Mouse (Mus musculus) kidney, postnatal 0 days (tissue): ENCODE results near the gene Creb1. TPM values are rescaled to one million over a fixed set of nuclear protein-coding genes. Genes with fewer than 3 reads are reported as not detected.
A peak's percentile ranks its signal among the peaks of the same experiment; 100 is the strongest.

Experiments used
- ATAC-seq: fragments of 200-750 bp; cut with Nextera tagmentation; replicated peaks from 2 replicates; pipeline ENCODE4 v1.8.0; 2017; ENCODE audit warnings: low read depth, moderate number of reproducible peaks, moderate TSS enrichment, moderate library complexity; ENCODE audit not compliant: low FRiP score
- DNase-seq: peaks from one replicate; pipeline ENCODE4 v3.0.0-alpha.2; 2016; ENCODE audit warnings: low spot score
- H3K27ac ChIP-seq: fragments of 300-500 bp; sonication (generic); 2 replicates; pipeline ENCODE4 v1.5.1; 2014; ENCODE audit warnings: mild to moderate bottlenecking
- H3K27me3 ChIP-seq: fragments of 300-500 bp; sonication (generic); 2 replicates; pipeline ENCODE4 v1.6.1; 2014; ENCODE audit warnings: low read length, mixed read lengths; ENCODE audit not compliant: insufficient read depth
- H3K36me3 ChIP-seq: fragments of 300-500 bp; sonication (generic); 2 replicates; pipeline ENCODE4 v1.6.1; 2014; ENCODE audit warnings: low read length, mixed read lengths; ENCODE audit not compliant: insufficient read depth
- H3K4me1 ChIP-seq: fragments of 300-500 bp; sonication (generic); replicated peaks from 2 replicates; pipeline ENCODE4 v1.6.1; 2014; ENCODE audit warnings: antibody characterized with exemption, low read length, mixed read lengths; ENCODE audit not compliant: insufficient read depth
- H3K4me2 ChIP-seq: fragments of 300-500 bp; sonication (generic); 2 replicates; pipeline ENCODE4 v1.6.1; 2014; ENCODE audit warnings: mild to moderate bottlenecking, low read length, moderate library complexity, mixed read lengths
- H3K4me3 ChIP-seq: fragments of 300-500 bp; sonication (generic); replicated peaks from 2 replicates; pipeline ENCODE4 v1.5.1; 2014; ENCODE audit warnings: low read depth, low read length
- H3K9ac ChIP-seq: fragments of 300-500 bp; sonication (generic); 2 replicates; pipeline ENCODE4 v1.6.1; 2014; ENCODE audit warnings: low read depth, low read length
- H3K9me3 ChIP-seq: fragments of 300-500 bp; sonication (generic); replicated peaks from 2 replicates; pipeline ENCODE4 v1.6.1; 2016; ENCODE audit warnings: low read length, inconsistent platforms, mixed read lengths
- CTCF ChIP-seq: IDR thresholded peaks from 2 replicates; pipeline ENCODE4 v1.5.1; 2016; ENCODE audit warnings: antibody characterized with exemption, low read depth, mild to moderate bottlenecking, moderate library complexity
- WGBS: fragments of 180-500 bp; shearing (Covaris S2); extraction: QIAGEN DNeasy Blood & Tissue Kit; methylation state at CpG from one replicate; pipeline ENCODE4 v1.1.7; 2014; 5-methylcytosine and 5-hydroxymethylcytosine counted together
- polyA plus RNA-seq: library from polyadenylated mRNA; unstranded; fragments of >200 nt; fragmentation: Nextera tagmentation; extraction: Ambion mirVana; gene quantifications from 2 replicates; pipeline ENCODE4 v1.2.1, GENCODE M21; 2015

Creb1 gene
- polyA plus RNA-seq, 1 experiment from 2014 or later: 18.1 TPM

DNA sequence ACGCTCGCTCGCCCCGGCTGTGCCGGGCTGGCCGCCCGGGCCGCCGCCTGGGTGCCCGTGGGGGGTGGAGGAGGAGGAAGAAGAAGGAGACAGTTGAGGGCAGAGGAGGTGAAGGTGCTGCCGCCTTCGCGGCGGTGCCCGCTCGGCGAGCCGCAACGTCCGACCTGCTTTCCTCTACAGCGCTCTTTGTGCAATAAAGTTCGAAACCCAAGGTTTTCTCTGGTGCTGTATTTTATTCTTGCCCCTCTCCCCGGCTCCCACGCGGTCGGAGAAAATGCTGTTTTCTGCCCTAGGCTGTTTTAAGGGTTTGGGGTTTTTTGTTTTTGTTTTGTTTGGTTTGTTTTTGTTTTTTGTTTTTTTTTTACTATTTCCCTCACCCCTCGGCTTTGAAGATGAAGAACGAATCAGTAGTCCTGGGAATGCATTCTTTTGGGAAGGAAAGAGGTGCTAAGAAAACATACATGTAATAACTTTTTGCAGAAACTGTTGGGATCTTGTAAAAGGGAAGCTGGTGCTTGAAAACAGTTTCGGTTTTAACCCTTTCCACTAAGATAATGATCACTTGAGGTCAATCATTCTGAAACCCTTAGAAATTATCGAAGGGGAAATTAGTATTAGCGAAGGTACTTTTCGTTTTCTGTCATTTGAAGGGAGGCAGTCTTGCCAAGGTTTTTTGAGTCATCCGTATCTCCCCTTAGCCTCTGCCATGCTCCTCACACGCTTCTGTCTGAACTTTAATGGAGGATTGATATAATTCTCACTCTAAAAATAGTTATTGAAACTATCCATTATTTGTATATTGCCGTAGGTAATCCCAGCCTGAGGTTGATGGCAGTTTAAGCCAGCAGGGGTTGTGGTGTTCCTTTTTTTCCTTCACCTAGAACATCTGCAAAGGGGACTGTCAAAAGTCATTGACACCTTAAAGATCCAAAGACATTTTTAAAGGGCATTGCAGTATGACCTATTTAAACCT lies 1.3 kb downstream of the Creb1 start:
- Histone ChIP-seq H3K27me3 (no peaks in the 10 kb centered on the region), H3K36me3 (no peaks in the 10 kb centered on the region), H3K9ac (peak overlapping the region; percentile 99), H3K4me2 (peak overlapping the region; percentile 59), H3K4me3 (peak overlapping the region; percentile 89), H3K27ac (peak overlapping the region; percentile 100), H3K4me1 (0 out of 2 replicates have a peak, but pooled peaks cover 12% of the 10 kb centered on the region), H3K9me3 (no peaks in the 10 kb centered on the region)
- peak; percentile 3; the same call in 1 of the 2 replicates for TF ChIP-seq CTCF
- ATAC-seq (0 out of 2 replicates have a peak, but pooled peaks have one; percentile 0), DNase-seq (peak; percentile 58)
- WGBS: 1% methylated on average over 35 of the region's 35 CpGs

DNA sequence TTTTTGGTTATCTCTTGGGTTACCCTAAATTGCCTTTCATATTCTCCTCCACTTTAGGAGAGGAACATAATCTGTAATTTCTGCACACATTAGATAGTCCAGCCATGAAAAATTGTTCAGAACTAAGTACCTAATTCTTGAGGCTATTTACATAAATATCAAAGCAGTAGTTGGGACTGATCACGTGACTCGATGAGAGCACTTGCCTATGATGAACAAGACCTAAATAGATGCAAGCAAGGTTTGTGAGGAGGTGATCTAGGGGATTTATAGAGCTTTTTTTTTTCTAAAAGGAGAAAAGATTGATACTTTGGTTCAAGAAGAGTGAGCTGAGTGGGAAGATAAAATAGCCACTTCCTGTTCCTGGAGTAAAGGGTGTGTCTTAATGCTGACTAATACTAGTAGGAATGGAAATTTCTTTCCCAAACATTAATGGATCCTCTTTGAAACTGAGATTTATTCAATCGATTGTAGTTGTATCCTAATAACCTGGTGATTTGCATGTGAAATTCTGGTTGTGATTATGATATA lies 6.5 kb downstream of the Creb1 start:
- Histone ChIP-seq H3K9me3 (no peaks in the 10 kb centered on the region), H3K27ac (no peak overlapping the region), H3K4me2 (no peak overlapping the region), H3K27me3 (no peaks in the 10 kb centered on the region), H3K4me1 (0 out of 2 replicates have a peak, but pooled peaks cover 5% of the 10 kb centered on the region), H3K36me3 (no peaks in the 10 kb centered on the region), H3K9ac (no peak overlapping the region), H3K4me3 (no peak overlapping the region)
- ATAC-seq (no peak), DNase-seq (no peak)
- TF ChIP-seq CTCF: no peak
- WGBS: 95% methylated on average over 3 of the region's 3 CpGs

DNA sequence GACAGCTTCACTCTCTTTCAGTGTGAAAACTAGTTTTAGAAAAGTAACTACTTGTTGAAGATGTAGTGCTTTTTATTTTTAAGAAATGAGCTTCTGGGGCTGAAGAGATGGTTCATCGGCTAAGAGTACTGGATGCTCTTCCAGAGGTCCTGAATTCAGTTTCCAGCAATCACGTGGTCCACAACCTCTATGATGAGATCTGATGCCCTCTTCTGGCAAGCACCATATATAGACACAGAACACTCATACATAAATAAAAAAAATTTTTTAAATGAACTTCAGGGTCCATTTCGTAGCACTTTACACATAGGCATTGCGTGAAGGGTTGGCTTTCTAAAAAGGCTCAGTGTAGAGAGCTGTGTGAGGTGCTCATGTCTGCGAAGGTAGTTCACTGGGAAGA lies 11.3 kb downstream of the Creb1 start:
- Histone ChIP-seq H3K4me3 (no peak overlapping the region), H3K27ac (no peak overlapping the region), H3K36me3 (no peaks in the 10 kb centered on the region), H3K4me1 (no peaks in the 10 kb centered on the region), H3K4me2 (no peak overlapping the region), H3K9me3 (no peaks in the 10 kb centered on the region), H3K9ac (no peak overlapping the region), H3K27me3 (no peaks in the 10 kb centered on the region)
- DNase-seq: peak; percentile 14
- peak; percentile 30 for TF ChIP-seq CTCF
- ATAC-seq: no peak
- WGBS: 85% methylated on average over 5 of the region's 5 CpGs

DNA sequence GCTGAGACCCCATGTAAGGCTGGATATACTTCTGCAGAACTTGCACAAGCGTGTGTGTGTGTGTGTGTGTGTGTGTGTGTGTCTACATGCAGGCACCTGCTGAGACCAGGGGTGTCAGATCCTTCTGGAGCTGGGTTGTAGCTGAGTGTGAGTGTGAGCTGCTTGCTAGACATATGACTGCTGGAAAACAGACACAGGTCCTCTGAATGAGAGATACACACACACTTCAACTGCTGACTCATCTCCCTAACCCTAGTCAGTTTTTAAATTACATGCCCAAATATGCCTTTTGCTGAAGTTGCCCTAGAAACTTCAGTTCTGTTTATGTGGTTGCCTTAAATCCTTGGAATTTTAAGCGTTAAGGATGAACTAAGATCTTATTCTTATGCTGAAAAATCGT lies 13.6 kb downstream of the Creb1 start:
- DNase-seq: no peak
- H3K4me2 ChIP-seq: no peak overlapping the region
- no peaks in the 10 kb centered on the region for H3K27me3 ChIP-seq
- no peak overlapping the region for H3K27ac ChIP-seq
- H3K4me1 ChIP-seq: no peaks in the 10 kb centered on the region
- no peaks in the 10 kb centered on the region for H3K9me3 ChIP-seq
- ATAC-seq: 0 out of 2 replicates have a peak, but pooled peaks have one; percentile 25
- no peak overlapping the region for H3K4me3 ChIP-seq
- TF ChIP-seq CTCF: no peak
- 92% methylated on average over 3 of the region's 3 CpGs for WGBS
- H3K36me3 ChIP-seq: no peaks in the 10 kb centered on the region
- no peak overlapping the region for H3K9ac ChIP-seq

DNA sequence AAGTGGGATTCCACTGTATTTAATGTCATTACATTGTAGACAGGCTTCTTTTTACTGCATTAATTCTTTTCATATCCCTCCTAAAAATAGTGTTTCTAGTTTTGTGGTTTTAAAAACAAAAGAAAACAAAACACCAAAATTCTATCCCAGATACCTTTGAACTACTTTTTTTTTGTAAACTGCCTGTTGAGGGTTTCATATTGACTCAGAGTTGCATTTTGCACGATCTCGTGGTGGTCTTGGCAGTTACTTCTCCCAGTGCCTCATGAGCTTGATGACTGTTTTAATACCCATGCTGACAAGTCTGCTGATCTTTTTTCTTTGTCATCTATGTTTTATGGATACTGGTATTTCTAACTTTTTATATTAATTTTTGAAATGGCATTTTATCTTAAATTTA lies 16.9 kb downstream of the Creb1 start:
- H3K4me1 ChIP-seq: no peaks in the 10 kb centered on the region
- H3K27ac ChIP-seq: no peak overlapping the region
- no peak for ATAC-seq
- no peak overlapping the region for H3K4me3 ChIP-seq
- H3K36me3 ChIP-seq: 0 out of 2 replicates have a peak, but pooled peaks cover 3% of the 10 kb centered on the region
- H3K9me3 ChIP-seq: no peaks in the 10 kb centered on the region
- no peak for TF ChIP-seq CTCF
- 72% methylated on average over 2 of the region's 2 CpGs for WGBS
- no peak overlapping the region for H3K9ac ChIP-seq
- H3K27me3 ChIP-seq: no peaks in the 10 kb centered on the region
- no peak overlapping the region for H3K4me2 ChIP-seq
- no peak for DNase-seq

DNA sequence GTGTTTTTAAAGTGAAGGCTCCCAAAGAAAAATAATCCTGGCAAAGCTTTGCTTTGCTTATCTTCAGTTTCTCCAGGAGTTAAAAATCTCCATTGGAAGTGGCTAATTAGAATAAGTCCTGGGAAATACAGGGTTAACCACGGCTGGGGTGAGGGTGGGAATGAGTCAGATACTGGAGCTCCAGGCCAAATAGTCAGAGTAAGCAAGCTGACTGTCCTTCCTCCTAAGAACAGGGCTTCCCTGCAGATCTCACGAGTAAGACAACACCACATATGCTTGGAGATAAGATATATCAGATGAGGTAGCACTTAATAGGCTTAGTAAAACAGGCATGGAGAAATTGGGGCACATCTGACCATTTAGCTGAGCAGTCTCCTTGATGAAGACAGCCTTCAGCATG lies 19.5 kb downstream of the Creb1 start:
- Histone ChIP-seq H3K4me2 (no peak overlapping the region), H3K27ac (no peak overlapping the region), H3K4me1 (no peaks in the 10 kb centered on the region), H3K4me3 (no peak overlapping the region), H3K36me3 (0 out of 2 replicates have a peak, but pooled peaks cover 3% of the 10 kb centered on the region), H3K9ac (no peak overlapping the region), H3K9me3 (no peaks in the 10 kb centered on the region), H3K27me3 (no peaks in the 10 kb centered on the region)
- WGBS: 60% methylated on average over 2 of the region's 2 CpGs
- no peak for TF ChIP-seq CTCF
- DNase-seq (no peak), ATAC-seq (no peak)
